Mouse (Mus musculus): ENCODE data around the gene Tmem270. TPM values are rescaled to one million over a fixed set of nuclear protein-coding genes. Genes with fewer than 3 reads are reported as not detected.

Tmem270 gene
- polyA plus RNA-seq, 1 experiment from 2014 or later, result not detected

GRCm38 (mm10) chr5:134896965-134897364, 9.6 kb downstream of the Tmem270 start:
- no peak for ATAC-seq (ENCODE audit: insufficient number of reproducible peaks, insufficient read depth, low FRiP score, low read depth)
- Histone ChIP-seq H3K27ac (replicated peaks in 1 of 2; ENCODE audit: control insufficient read depth in 1 of 2, insufficient read depth in 1 of 2, low read depth in 2 of 2, low read length in 2 of 2) (no peak overlapping the region), H3K4me2 (ENCODE audit: low read length) (no peak overlapping the region), H3K36me3 (ENCODE audit: control insufficient read depth, insufficient read depth, low read length) (no peaks in the 10 kb centered on the region), H3K27me3 (ENCODE audit: control insufficient read depth, insufficient read depth, low read length) (no peaks in the 10 kb centered on the region), H3K4me1 (ENCODE audit: control insufficient read depth in 2 of 2, insufficient read depth in 2 of 2, low read length in 2 of 2) (no peaks in the 10 kb centered on the region), H3K9ac (ENCODE audit: low read length) (no peak overlapping the region), H3K4me3 (ENCODE audit: control insufficient read depth in 1 of 2, insufficient read depth in 1 of 2, low read depth in 1 of 2, low read length in 2 of 2) (no peak overlapping the region), H3K9me3 (ENCODE audit: control insufficient read depth, low read length) (0 out of 2 replicates have a peak, but pooled peaks cover 3% of the 10 kb centered on the region)
- 83% methylated on average over 8 of the region's 8 CpGs for WGBS

DNA sequence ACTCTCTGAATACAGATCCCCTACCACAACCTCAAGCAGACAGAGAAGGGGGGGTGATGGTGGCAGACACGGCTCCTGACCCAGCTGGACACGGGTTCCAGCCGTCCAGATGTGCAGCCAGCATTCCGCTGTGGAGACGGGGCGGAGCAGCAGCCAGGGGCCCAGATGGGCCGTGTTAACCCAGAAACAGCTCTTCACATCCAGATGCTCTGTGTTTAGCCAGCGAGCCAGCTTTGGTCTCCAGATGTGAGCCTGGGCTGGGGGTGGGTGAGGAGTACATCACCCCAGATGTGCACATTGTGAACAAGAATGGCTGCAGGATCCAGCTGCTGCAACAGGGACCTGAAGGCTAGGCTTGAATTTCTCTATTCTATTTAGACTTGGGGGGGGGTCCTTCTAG, 11.2 kb downstream of the Tmem270 start:
- Histone ChIP-seq H3K4me1 (ENCODE audit: control insufficient read depth in 2 of 2, insufficient read depth in 2 of 2, low read length in 2 of 2) (peaks cover 0 to 3% of the 10 kb centered on the region in 2 experiments; a peak in 1 of 4 replicates), H3K4me2 (ENCODE audit: low read length) (no peak overlapping the region), H3K4me3 (ENCODE audit: control insufficient read depth in 1 of 2, insufficient read depth in 1 of 2, low read depth in 1 of 2, low read length in 2 of 2) (no peak overlapping the region), H3K9me3 (ENCODE audit: control insufficient read depth, low read length) (0 out of 2 replicates have a peak, but pooled peaks cover 3% of the 10 kb centered on the region), H3K27me3 (ENCODE audit: control insufficient read depth, insufficient read depth, low read length) (no peaks in the 10 kb centered on the region), H3K9ac (ENCODE audit: low read length) (no peak overlapping the region), H3K36me3 (ENCODE audit: control insufficient read depth, insufficient read depth, low read length) (no peaks in the 10 kb centered on the region), H3K27ac (replicated peaks in 1 of 2; ENCODE audit: control insufficient read depth in 1 of 2, insufficient read depth in 1 of 2, low read depth in 2 of 2, low read length in 2 of 2) (no peak overlapping the region)
- no peak for ATAC-seq (ENCODE audit: insufficient number of reproducible peaks, insufficient read depth, low FRiP score, low read depth)
- 75% methylated on average over 8 of the region's 8 CpGs for WGBS

DNA sequence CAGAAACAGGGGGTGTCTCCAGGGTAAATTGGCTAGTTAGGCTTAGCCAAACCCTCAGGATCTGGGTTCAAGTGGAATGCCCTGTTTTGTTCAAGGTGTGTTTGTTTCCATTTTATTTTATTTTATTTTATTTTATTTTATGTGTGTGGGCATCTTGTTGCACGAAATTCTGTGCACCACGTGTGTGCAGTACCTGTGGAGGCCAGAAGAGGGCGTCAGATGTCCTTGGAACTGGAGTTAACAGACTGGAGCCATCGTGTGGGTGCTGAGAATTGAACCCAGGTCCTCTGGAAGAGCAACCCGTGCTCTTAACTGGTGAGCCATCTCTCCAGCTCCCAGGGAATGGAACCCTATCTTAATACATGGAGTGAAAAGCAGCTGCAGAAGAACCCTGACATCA, 13.8 kb downstream of the Tmem270 start:
- H3K36me3 ChIP-seq (ENCODE audit: control insufficient read depth, insufficient read depth, low read length), result no peaks in the 10 kb centered on the region
- WGBS, result 80% methylated on average over 5 of the region's 5 CpGs

GRCm38 (mm10) chr5:134891552-134891951, 15.0 kb downstream of the Tmem270 start:
- no peaks in the 10 kb centered on the region for H3K27me3 ChIP-seq (ENCODE audit: control insufficient read depth, insufficient read depth, low read length)
- no peak overlapping the region for H3K9ac ChIP-seq (ENCODE audit: low read length)
- H3K4me2 ChIP-seq (ENCODE audit: low read length), result no peak overlapping the region
- no peaks in the 10 kb centered on the region for H3K36me3 ChIP-seq (ENCODE audit: control insufficient read depth, insufficient read depth, low read length)
- peak; percentile 10; the same call in 1 of the 2 replicates for ATAC-seq (ENCODE audit: insufficient number of reproducible peaks, insufficient read depth, low FRiP score, low read depth)
- 65% methylated on average over 8 of the region's 8 CpGs for WGBS
- peak overlapping the region; percentile 48 to 57 for H3K27ac ChIP-seq (replicated peaks in 1 of 2; ENCODE audit: control insufficient read depth in 1 of 2, insufficient read depth in 1 of 2, low read depth in 2 of 2, low read length in 2 of 2)
- H3K4me1 ChIP-seq (ENCODE audit: control insufficient read depth in 2 of 2, insufficient read depth in 2 of 2, low read length in 2 of 2), result peaks cover 0 to 3% of the 10 kb centered on the region in 2 experiments; a peak in 2 of 4 replicates
- H3K9me3 ChIP-seq (ENCODE audit: control insufficient read depth, low read length), result 0 out of 2 replicates have a peak, but pooled peaks cover 3% of the 10 kb centered on the region
- no peak overlapping the region for H3K4me3 ChIP-seq (ENCODE audit: control insufficient read depth in 1 of 2, insufficient read depth in 1 of 2, low read depth in 1 of 2, low read length in 2 of 2)

More for the DNA sequence above, 13.8 kb downstream of the Tmem270 start:
- H3K27me3 ChIP-seq (ENCODE audit: control insufficient read depth, insufficient read depth, low read length), result no peaks in the 10 kb centered on the region
- H3K4me1 ChIP-seq (ENCODE audit: control insufficient read depth in 2 of 2, insufficient read depth in 2 of 2, low read length in 2 of 2), result peaks cover 0 to 3% of the 10 kb centered on the region in 2 experiments; a peak in 2 of 4 replicates
- no peak overlapping the region for H3K9ac ChIP-seq (ENCODE audit: low read length)
- ATAC-seq (ENCODE audit: insufficient number of reproducible peaks, insufficient read depth, low FRiP score, low read depth), result no peak
- no peak overlapping the region for H3K4me3 ChIP-seq (ENCODE audit: control insufficient read depth in 1 of 2, insufficient read depth in 1 of 2, low read depth in 1 of 2, low read length in 2 of 2)
- no peak overlapping the region for H3K27ac ChIP-seq (replicated peaks in 1 of 2; ENCODE audit: control insufficient read depth in 1 of 2, insufficient read depth in 1 of 2, low read depth in 2 of 2, low read length in 2 of 2)
- H3K4me2 ChIP-seq (ENCODE audit: low read length), result no peak overlapping the region
- H3K9me3 ChIP-seq (ENCODE audit: control insufficient read depth, low read length), result 0 out of 2 replicates have a peak, but pooled peaks cover 3% of the 10 kb centered on the region

GRCm38 (mm10) chr5:134890601-134891054, 15.9 kb downstream of the Tmem270 start:
- WGBS, result 72% methylated on average over 6 of the region's 6 CpGs
- Histone ChIP-seq H3K4me1 (ENCODE audit: control insufficient read depth in 2 of 2, insufficient read depth in 2 of 2, low read length in 2 of 2) (peaks cover 0 to 3% of the 10 kb centered on the region in 2 experiments; a peak in 2 of 4 replicates), H3K4me3 (ENCODE audit: control insufficient read depth in 1 of 2, insufficient read depth in 1 of 2, low read depth in 1 of 2, low read length in 2 of 2) (no peak overlapping the region), H3K27me3 (ENCODE audit: control insufficient read depth, insufficient read depth, low read length) (no peaks in the 10 kb centered on the region), H3K9me3 (ENCODE audit: control insufficient read depth, low read length) (0 out of 2 replicates have a peak, but pooled peaks cover 3% of the 10 kb centered on the region), H3K9ac (ENCODE audit: low read length) (no peak overlapping the region), H3K4me2 (ENCODE audit: low read length) (no peak overlapping the region), H3K36me3 (ENCODE audit: control insufficient read depth, insufficient read depth, low read length) (no peaks in the 10 kb centered on the region), H3K27ac (replicated peaks in 1 of 2; ENCODE audit: control insufficient read depth in 1 of 2, insufficient read depth in 1 of 2, low read depth in 2 of 2, low read length in 2 of 2) (no peak overlapping the region)
- no peak for ATAC-seq (ENCODE audit: insufficient number of reproducible peaks, insufficient read depth, low FRiP score, low read depth)

DNA sequence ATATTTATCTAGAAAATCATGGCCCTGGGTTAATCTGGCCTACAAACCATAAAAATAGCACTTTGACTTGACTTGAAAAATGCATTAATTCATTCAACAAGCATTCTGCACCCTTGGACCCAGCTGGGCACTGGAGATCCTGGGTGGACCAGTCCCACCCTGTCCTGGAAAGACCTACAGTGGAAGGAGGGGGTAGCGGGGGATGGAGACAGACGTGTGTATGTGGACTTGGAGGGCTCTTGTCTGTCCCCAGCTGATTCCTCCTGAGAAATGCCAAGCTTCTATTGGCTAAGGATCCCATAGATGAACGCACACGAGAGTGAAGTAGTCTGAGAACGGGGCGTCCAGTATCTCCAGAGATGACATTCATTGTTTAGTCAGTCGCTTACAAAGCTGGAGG, 18.0 kb downstream of the Tmem270 start:
- Histone ChIP-seq H3K36me3 (ENCODE audit: control insufficient read depth, insufficient read depth, low read length) (no peaks in the 10 kb centered on the region), H3K27ac (replicated peaks in 1 of 2; ENCODE audit: control insufficient read depth in 1 of 2, insufficient read depth in 1 of 2, low read depth in 2 of 2, low read length in 2 of 2) (peak overlapping the region in 1 of 2 experiments; percentile 64; a peak in 2 of 4 replicates), H3K9me3 (ENCODE audit: control insufficient read depth, low read length) (0 out of 2 replicates have a peak, but pooled peaks cover 3% of the 10 kb centered on the region), H3K9ac (ENCODE audit: low read length) (no peak overlapping the region), H3K4me2 (ENCODE audit: low read length) (no peak overlapping the region), H3K4me3 (ENCODE audit: control insufficient read depth in 1 of 2, insufficient read depth in 1 of 2, low read depth in 1 of 2, low read length in 2 of 2) (no peak overlapping the region), H3K4me1 (ENCODE audit: control insufficient read depth in 2 of 2, insufficient read depth in 2 of 2, low read length in 2 of 2) (peaks cover 0 to 3% of the 10 kb centered on the region in 2 experiments; a peak in 2 of 4 replicates), H3K27me3 (ENCODE audit: control insufficient read depth, insufficient read depth, low read length) (no peaks in the 10 kb centered on the region)
- WGBS, result 79% methylated on average over 7 of the region's 7 CpGs
- no peak for ATAC-seq (ENCODE audit: insufficient number of reproducible peaks, insufficient read depth, low FRiP score, low read depth)

DNA sequence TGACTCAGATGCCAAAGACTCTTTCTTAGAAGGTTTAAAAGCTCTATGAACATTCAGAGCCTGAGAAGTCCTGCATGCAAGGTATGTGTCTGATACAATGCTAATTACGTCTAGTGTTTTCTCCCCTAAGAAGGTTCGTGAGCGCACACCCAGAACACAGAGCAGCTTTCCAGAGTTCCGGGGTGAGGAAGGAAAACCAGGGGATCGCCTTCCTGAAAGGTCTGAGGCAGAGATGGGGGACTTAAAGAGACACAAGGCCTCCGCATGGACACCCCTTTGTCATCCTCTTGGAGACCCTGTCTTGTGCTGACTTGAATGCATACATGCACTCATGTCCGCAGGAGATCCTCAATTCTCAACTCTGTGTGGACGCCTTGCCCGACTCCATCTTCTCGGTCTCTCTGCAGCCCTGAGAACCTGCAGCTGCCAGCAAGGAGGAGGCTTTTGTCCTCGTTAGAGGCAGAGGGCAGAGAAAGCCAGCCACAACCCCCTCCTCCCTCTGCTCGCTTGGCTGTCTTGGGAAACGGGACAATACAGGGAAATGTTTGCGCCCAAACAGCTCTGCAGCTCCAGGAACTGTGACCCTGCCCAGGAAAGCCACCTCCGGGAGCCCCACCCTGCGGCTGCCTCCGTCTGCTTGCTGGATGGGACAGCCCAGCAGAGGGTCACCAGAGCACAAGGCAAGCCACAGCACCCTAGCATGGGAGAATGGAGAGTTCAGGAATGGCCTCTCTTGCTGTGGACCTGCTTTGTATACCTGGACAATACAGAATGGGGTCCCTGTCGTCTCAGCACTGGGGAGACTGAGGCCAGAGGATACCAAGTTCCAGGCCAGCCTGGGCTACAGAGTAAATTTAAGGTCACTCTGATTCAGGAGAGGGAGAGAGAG, 18.8 kb downstream of the Tmem270 start:
- no peak overlapping the region for H3K4me3 ChIP-seq (ENCODE audit: control insufficient read depth in 1 of 2, insufficient read depth in 1 of 2, low read depth in 1 of 2, low read length in 2 of 2)
- peaks cover 0 to 3% of the 10 kb centered on the region in 2 experiments; a peak in 2 of 4 replicates for H3K4me1 ChIP-seq (ENCODE audit: control insufficient read depth in 2 of 2, insufficient read depth in 2 of 2, low read length in 2 of 2)
- 62% methylated on average over 18 of the region's 18 CpGs for WGBS
- H3K9ac ChIP-seq (ENCODE audit: low read length), result no peak overlapping the region
- no peaks in the 10 kb centered on the region for H3K36me3 ChIP-seq (ENCODE audit: control insufficient read depth, insufficient read depth, low read length)
- H3K9me3 ChIP-seq (ENCODE audit: control insufficient read depth, low read length), result 0 out of 2 replicates have a peak, but pooled peaks cover 1% of the 10 kb centered on the region
- no peak overlapping the region for H3K4me2 ChIP-seq (ENCODE audit: low read length)
- no peaks in the 10 kb centered on the region for H3K27me3 ChIP-seq (ENCODE audit: control insufficient read depth, insufficient read depth, low read length)
- H3K27ac ChIP-seq (replicated peaks in 1 of 2; ENCODE audit: control insufficient read depth in 1 of 2, insufficient read depth in 1 of 2, low read depth in 2 of 2, low read length in 2 of 2), result peak overlapping the region; percentile 64 to 75
- peak; percentile 73 for ATAC-seq (ENCODE audit: insufficient number of reproducible peaks, insufficient read depth, low FRiP score, low read depth)

All from heart, embryonic 14.5 days (tissue).